Mouse (Mus musculus): ENCODE data around the gene Spryd7. TPM values are rescaled to one million over a fixed set of nuclear protein-coding genes. Genes with fewer than 3 reads are reported as not detected.
"Not testable (repeated sequence)": the region's sequence is repeated elsewhere in the genome, so short reads cannot be mapped to it uniquely, and the experiment has no call there.

Spryd7 gene
- polyA plus RNA-seq, 1 experiment = 41.7 TPM

- Histone ChIP-seq H3K4me1 (ENCODE audit: control insufficient read depth, insufficient read depth, low read length) (peaks cover 3% of the 10 kb centered on the region), H3K27me3 (ENCODE audit: control insufficient read depth, insufficient read depth, low read length) (no peaks in the 10 kb centered on the region), H3K4me3 (replicated peaks; ENCODE audit: insufficient read depth, low read depth, low read length) (no peak overlapping the region), H3K27ac (ENCODE audit: insufficient read depth, low read length) (no peak overlapping the region)
- no peak for DNase-seq
- TF ChIP-seq POLR2A (IDR thresholded peaks at IDR 0.05; ENCODE audit: borderline replicate concordance, insufficient read depth, low read length) = no peak
- no peak for TF ChIP-seq CTCF (IDR thresholded peaks at IDR 0.05; ENCODE audit: borderline replicate concordance, insufficient read depth, low read depth, low read length)
- 95% methylated on average over 9 of the region's 9 CpGs for WGBS
Observed at GRCm38 (mm10) chr14:61596719-61597426, 40.2 kb upstream of the Spryd7 start.

GRCm38 (mm10) chr14:61589288-61590065 lies 32.8 kb upstream of the Spryd7 start:
- DNase-seq = no peak
- H3K27ac ChIP-seq (ENCODE audit: insufficient read depth, low read length) = no peak overlapping the region
- WGBS = 87% methylated on average over 4 of the region's 4 CpGs
- no peaks in the 10 kb centered on the region for H3K4me1 ChIP-seq (ENCODE audit: control insufficient read depth, insufficient read depth, low read length)
- no peak for TF ChIP-seq CTCF (IDR thresholded peaks at IDR 0.05; ENCODE audit: borderline replicate concordance, insufficient read depth, low read depth, low read length)
- no peak for TF ChIP-seq POLR2A (IDR thresholded peaks at IDR 0.05; ENCODE audit: borderline replicate concordance, insufficient read depth, low read length)
- H3K27me3 ChIP-seq (ENCODE audit: control insufficient read depth, insufficient read depth, low read length) = no peaks in the 10 kb centered on the region
- H3K4me3 ChIP-seq (replicated peaks; ENCODE audit: insufficient read depth, low read depth, low read length) = no peak overlapping the region

GRCm38 (mm10) chr14:61575941-61576340 lies 19.3 kb upstream of the Spryd7 start:
- DNase-seq = no peak
- Histone ChIP-seq H3K4me3 (replicated peaks; ENCODE audit: insufficient read depth, low read depth, low read length) (no peak overlapping the region), H3K27me3 (ENCODE audit: control insufficient read depth, insufficient read depth, low read length) (no peaks in the 10 kb centered on the region), H3K4me1 (ENCODE audit: control insufficient read depth, insufficient read depth, low read length) (no peaks in the 10 kb centered on the region), H3K27ac (ENCODE audit: insufficient read depth, low read length) (no peak overlapping the region)
- TF ChIP-seq POLR2A (IDR thresholded peaks at IDR 0.05; ENCODE audit: borderline replicate concordance, insufficient read depth, low read length) = no peak
- no peak for TF ChIP-seq CTCF (IDR thresholded peaks at IDR 0.05; ENCODE audit: borderline replicate concordance, insufficient read depth, low read depth, low read length)
- 83% methylated on average over 8 of the region's 8 CpGs for WGBS

GRCm38 (mm10) chr14:61575066-61575465 lies 18.4 kb upstream of the Spryd7 start:
- 73% methylated on average over 10 of the region's 10 CpGs for WGBS
- no peak for DNase-seq
- TF ChIP-seq CTCF (IDR thresholded peaks at IDR 0.05; ENCODE audit: borderline replicate concordance, insufficient read depth, low read depth, low read length) (no peak), POLR2A (IDR thresholded peaks at IDR 0.05; ENCODE audit: borderline replicate concordance, insufficient read depth, low read length) (no peak)
- no peaks in the 10 kb centered on the region for H3K4me1 ChIP-seq (ENCODE audit: control insufficient read depth, insufficient read depth, low read length)
- no peak overlapping the region for H3K27ac ChIP-seq (ENCODE audit: insufficient read depth, low read length)
- H3K4me3 ChIP-seq (replicated peaks; ENCODE audit: insufficient read depth, low read depth, low read length) = no peak overlapping the region
- H3K27me3 ChIP-seq (ENCODE audit: control insufficient read depth, insufficient read depth, low read length) = no peaks in the 10 kb centered on the region

- TF ChIP-seq CTCF (IDR thresholded peaks at IDR 0.05; ENCODE audit: borderline replicate concordance, insufficient read depth, low read depth, low read length) (no peak), POLR2A (IDR thresholded peaks at IDR 0.05; ENCODE audit: borderline replicate concordance, insufficient read depth, low read length) (no peak)
- no peaks in the 10 kb centered on the region for H3K27me3 ChIP-seq (ENCODE audit: control insufficient read depth, insufficient read depth, low read length)
- 77% methylated on average over 2 of the region's 2 CpGs for WGBS
- H3K27ac ChIP-seq (ENCODE audit: insufficient read depth, low read length) = no peak overlapping the region
- DNase-seq = no peak
- H3K4me3 ChIP-seq (replicated peaks; ENCODE audit: insufficient read depth, low read depth, low read length) = no peak overlapping the region
- no peaks in the 10 kb centered on the region for H3K4me1 ChIP-seq (ENCODE audit: control insufficient read depth, insufficient read depth, low read length)
Observed at GRCm38 (mm10) chr14:61572131-61572530, 15.4 kb upstream of the Spryd7 start.

GRCm38 (mm10) chr14:61571366-61571765 lies 14.7 kb upstream of the Spryd7 start:
- 16% methylated on average over 4 of the region's 4 CpGs for WGBS
- Histone ChIP-seq H3K27me3 (ENCODE audit: control insufficient read depth, insufficient read depth, low read length) (no peaks in the 10 kb centered on the region), H3K4me1 (ENCODE audit: control insufficient read depth, insufficient read depth, low read length) (no peaks in the 10 kb centered on the region), H3K4me3 (replicated peaks; ENCODE audit: insufficient read depth, low read depth, low read length) (no peak overlapping the region), H3K27ac (ENCODE audit: insufficient read depth, low read length) (no peak overlapping the region)
- no peak for TF ChIP-seq POLR2A (IDR thresholded peaks at IDR 0.05; ENCODE audit: borderline replicate concordance, insufficient read depth, low read length)
- TF ChIP-seq CTCF (IDR thresholded peaks at IDR 0.05; ENCODE audit: borderline replicate concordance, insufficient read depth, low read depth, low read length) = peak; percentile 88
- DNase-seq = peak; percentile 70 to 81

- no peak overlapping the region for H3K4me3 ChIP-seq (replicated peaks; ENCODE audit: insufficient read depth, low read depth, low read length)
- no peak for DNase-seq
- no peak for TF ChIP-seq POLR2A (IDR thresholded peaks at IDR 0.05; ENCODE audit: borderline replicate concordance, insufficient read depth, low read length)
- no peak for TF ChIP-seq CTCF (IDR thresholded peaks at IDR 0.05; ENCODE audit: borderline replicate concordance, insufficient read depth, low read depth, low read length)
- whole genome bisulfite sequencing = 66% methylated on average over 2 of the region's 2 CpGs
- no peaks in the 10 kb centered on the region for H3K4me1 ChIP-seq (ENCODE audit: control insufficient read depth, insufficient read depth, low read length)
- no peak overlapping the region for H3K27ac ChIP-seq (ENCODE audit: insufficient read depth, low read length)
- no peaks in the 10 kb centered on the region; the same call in 1 of the 2 replicates for H3K27me3 ChIP-seq (ENCODE audit: control insufficient read depth, insufficient read depth, low read length)
Observed at GRCm38 (mm10) chr14:61569344-61569743, 12.7 kb upstream of the Spryd7 start.

- H3K4me3 ChIP-seq (replicated peaks; ENCODE audit: insufficient read depth, low read depth, low read length); DNase-seq; H3K4me1 ChIP-seq (ENCODE audit: control insufficient read depth, insufficient read depth, low read length); H3K27me3 ChIP-seq (ENCODE audit: control insufficient read depth, insufficient read depth, low read length); H3K27ac ChIP-seq (ENCODE audit: insufficient read depth, low read length): not testable (repeated sequence)
- WGBS = 91% methylated on average over 4 of the region's 4 CpGs
Observed at GRCm38 (mm10) chr14:61566211-61566610, 9.5 kb upstream of the Spryd7 start.
